ENCODE assay signal across 17 mouse cellular contexts in genomic region chr8:101956832-101957231, GRCm38 (mm10).
"Had no signal": no experiment of that assay in that cellular context is flagged by ENCODE, and none has a peak within 500 bp of the region (broad histone marks: within the 10 kb centered on the region; RNA-seq: fewer than 3 reads in every experiment).

No protein-coding gene starts in this region.

- DNase-seq: gastrocnemius, postnatal 14 days; gastrocnemius, postnatal 36 days; heart, adult 11 months; heart, adult 2 months; heart, postnatal 14 days; heart, postnatal 36 days; kidney, adult 11 months; kidney, adult 2 months; kidney, adult 9 months; kidney, postnatal 14 days; kidney, postnatal 36 days; layer of hippocampus, adult 9-11 months; layer of hippocampus, postnatal 36 days; liver; liver, embryonic 13.5 days had no signal

- ATAC-seq: hindbrain, postnatal 0 days; intestine, embryonic 16.5 days had no signal
